Comparison of ENCODE assay signal across 23 mouse cellular contexts in genomic region chr17:25817662-25818061, GRCm38 (mm10). TPM values are rescaled to one million over a fixed set of nuclear protein-coding genes. Genes with fewer than 3 reads are reported as not detected.
DNase-seq lines count a peak whose midpoint lies in the region; TF ChIP-seq lines count a peak whose summit lies in the region.
"Had no signal": no experiment of that assay in that cellular context is flagged by ENCODE, and none has a peak within 500 bp of the region (broad histone marks: within the 10 kb centered on the region; RNA-seq: fewer than 3 reads in every experiment).

No protein-coding gene starts in this region.

- H3K4me3 ChIP-seq in gastrocnemius, adult 2 months = no peak overlapping the region
- H3K4me3 ChIP-seq in CH12.LX (replicated peaks in 1 of 3; ENCODE audit: low read depth in 2 of 3, low read length in 2 of 3, poor library complexity in 1 of 3) (no peak overlapping the region), MEL (ENCODE audit: control insufficient read depth in 1 of 2, insufficient read depth in 1 of 2, low read depth in 2 of 2, low read length in 2 of 2) (no peak overlapping the region)
- H3K4me3 ChIP-seq: embryonic facial prominence, embryonic 10.5 days; embryonic facial prominence, embryonic 13.5 days; erythroblast, embryonic 14.5 days; forebrain, embryonic 13.5 days; hindbrain, embryonic 12.5 days; hindbrain, embryonic 15.5 days had no signal

- dilution Hi-C loops in CH12.LX (cut with MboI; ENCODE audit: extremely low pct_ligation_motif_present, extremely low pct_unique_long_range_greater_than_20kb, low sequenced_read_pairs) = no loop called here

- H3K79me2 ChIP-seq in CH12.LX (replicated peaks; ENCODE audit: control insufficient read depth, extremely low read depth, insufficient read depth, poor library complexity, severe bottlenecking) (no peaks in the 10 kb centered on the region), MEL (ENCODE audit: control insufficient read depth, insufficient read depth, low read length, poor library complexity) (no peaks in the 10 kb centered on the region)

- TF ChIP-seq CTCF in gastrocnemius, adult 2 months (IDR thresholded peaks at IDR 0.05) = no peak
- TF ChIP-seq CTCF in CH12.LX (conservative IDR thresholded peaks at IDR 0.05 in 1 of 2, IDR thresholded peaks at IDR 0.05 in 1 of 2; ENCODE audit: low read depth in 2 of 2, low read length in 2 of 2) (no peak), MEL (IDR thresholded peaks at IDR 0.05 in 2 of 3, conservative IDR thresholded peaks at IDR 0.05 in 1 of 3; ENCODE audit: control insufficient read depth in 1 of 3, insufficient read depth in 1 of 3, low read depth in 2 of 3, low read length in 3 of 3, poor library complexity in 1 of 3, severe bottlenecking in 1 of 3) (no peak)

- in situ Hi-C loops in CH12.LX (cut with MboI; ENCODE audit: low pct_ligation_motif_present, low pct_unique_long_range_greater_than_20kb, low sequenced_read_pairs) = no loop called here

- H3K4me1 ChIP-seq in CH12.LX (ENCODE audit: control insufficient read depth in 1 of 2, insufficient read depth in 2 of 2) (peaks cover 12 to 13% of the 10 kb centered on the region in 2 experiments), MEL (ENCODE audit: control insufficient read depth in 1 of 2, insufficient read depth in 2 of 2, low read length in 2 of 2) (0 out of 4 replicates have a peak, but pooled peaks cover 0 to under 1% of the 10 kb centered on the region in 2 experiments)

- DNase-seq in adrenal gland, postnatal 14 days = peak; percentile 56
- no peak for DNase-seq in adrenal gland, adult 18-20 months (ENCODE audit: low spot score in 2 of 2)
- peak; percentile 1 for DNase-seq in gastrocnemius, postnatal 14 days
- DNase-seq in gastrocnemius, adult 2 months = no peak
- DNase-seq in CH12.LX (ENCODE audit: extremely low read depth) = no peak
- no peak for DNase-seq in MEL (ENCODE audit: low read depth, low spot score)
- DNase-seq: cerebellum, adult 11-12 months; cerebellum, adult 8-10 months; cerebellum, postnatal 10 days; cerebellum, postnatal 36 days; embryo, embryonic 11 days; gastrocnemius, postnatal 36 days; kidney, adult 2 months had no signal

- H3K9me3 ChIP-seq in CH12.LX (replicated peaks; ENCODE audit: low read length) (no peaks in the 10 kb centered on the region), MEL (replicated peaks; ENCODE audit: insufficient read depth, low read length) (no peaks in the 10 kb centered on the region)
- H3K9me3 ChIP-seq: embryonic facial prominence, embryonic 10.5 days; embryonic facial prominence, embryonic 13.5 days; forebrain, embryonic 13.5 days; hindbrain, embryonic 12.5 days; hindbrain, embryonic 15.5 days had no signal

- H3K9ac ChIP-seq in CH12.LX (ENCODE audit: insufficient read depth, low read depth) = no peak overlapping the region
- H3K9ac ChIP-seq in MEL (ENCODE audit: control insufficient read depth, low read depth, low read length, poor library complexity, severe bottlenecking) = no peak overlapping the region
- H3K9ac ChIP-seq: embryonic facial prominence, embryonic 13.5 days; forebrain, embryonic 13.5 days; hindbrain, embryonic 12.5 days; hindbrain, embryonic 15.5 days had no signal

- no peak for TF ChIP-seq RAD21 in CH12.LX (IDR thresholded peaks at IDR 0.05; ENCODE audit: low read depth, low read length)
- TF ChIP-seq RAD21 in MEL (IDR thresholded peaks at IDR 0.05; ENCODE audit: low read depth, low read length) = no peak

- TF ChIP-seq POLR2A in CH12.LX (IDR thresholded peaks at IDR 0.05; ENCODE audit: low read depth, low read length) (no peak), MEL (IDR thresholded peaks at IDR 0.05; ENCODE audit: control insufficient read depth in 1 of 2, insufficient read depth in 1 of 2, low read depth in 1 of 2, low read length in 2 of 2, poor library complexity in 1 of 2) (no peak)

- intact Hi-C loops in gastrocnemius, postnatal 14 days (cut with DNase I; ENCODE audit: low total_unique reads) = no loop called here
- intact Hi-C loops in gastrocnemius, adult 2 months (cut with DNase I) = no loop called here

- no peak overlapping the region for H3K4me2 ChIP-seq in CH12.LX (ENCODE audit: insufficient read depth, low read depth, poor library complexity, severe bottlenecking)
- H3K4me2 ChIP-seq: embryonic facial prominence, embryonic 13.5 days; forebrain, embryonic 13.5 days; heart, embryonic 11.5 days; hindbrain, embryonic 12.5 days; hindbrain, embryonic 15.5 days had no signal

- TF ChIP-seq EP300 in CH12.LX (IDR thresholded peaks at IDR 0.05; ENCODE audit: low read length) (no peak), MEL (IDR thresholded peaks at IDR 0.05; ENCODE audit: low read depth in 1 of 2, low read length in 2 of 2) (no peak)

- no peak overlapping the region for H3K27ac ChIP-seq in gastrocnemius, adult 2 months
- H3K27ac ChIP-seq in CH12.LX (ENCODE audit: insufficient read depth, low read depth) (no peak overlapping the region), MEL (ENCODE audit: control insufficient read depth, low read depth, low read length) (no peak overlapping the region)
- H3K27ac ChIP-seq: embryonic facial prominence, embryonic 10.5 days; embryonic facial prominence, embryonic 13.5 days; forebrain, embryonic 13.5 days; hindbrain, embryonic 12.5 days; hindbrain, embryonic 15.5 days had no signal

- H3K27me3 ChIP-seq in CH12.LX (replicated peaks) (peaks cover 94% of the 10 kb centered on the region), MEL (ENCODE audit: control insufficient read depth in 1 of 2, insufficient read depth in 2 of 2, low read length in 2 of 2) (peaks cover 0 to 2% of the 10 kb centered on the region in 2 experiments; a peak in 2 of 4 replicates)

- no peaks in the 10 kb centered on the region for H3K36me3 ChIP-seq in CH12.LX (replicated peaks in 1 of 2; ENCODE audit: control insufficient read depth in 1 of 2, insufficient read depth in 1 of 2, low read length in 1 of 2)
- H3K36me3 ChIP-seq in MEL (ENCODE audit: control insufficient read depth in 1 of 2, insufficient read depth in 2 of 2, low read length in 2 of 2) = peaks cover 0 to under 1% of the 10 kb centered on the region in 2 experiments; a peak in 1 of 4 replicates
- H3K36me3 ChIP-seq: embryonic facial prominence, embryonic 13.5 days had no signal

TF ChIP-seq in MEL, 35 proteins besides CTCF, POLR2A, EP300 and RAD21:
- TF ChIP-seq ZMIZ1 (IDR thresholded peaks at IDR 0.05; ENCODE audit: low read depth, low read length) = no peak
- TF ChIP-seq USF1 (IDR thresholded peaks at IDR 0.05; ENCODE audit: low read depth, low read length) = 0 out of 2 replicates have a peak, but pooled peaks have one; percentile 27

RNA-seq across cellular contexts. Expression of gene Wdr24, which starts 5.8 kb away (rescaled TPM):
- total RNA-seq in adrenal gland, postnatal 14 days (2021) = 17.4 and 19.5 TPM in 2 replicates
- total RNA-seq in adrenal gland, adult 18-20 months (2021) = 10 to 100 TPM; 15.7 to 20.2 TPM
- 1 to 10 TPM; 9.1 to 9.2 TPM for total RNA-seq in gastrocnemius, postnatal 14 days (2021)
- 10 to 100 TPM in 1 of 2 experiments, 1 to 10 TPM in 1; 8.7 to 10.0 TPM for total RNA-seq in gastrocnemius, adult 2 months (2021)
- total RNA-seq in CH12.LX (2012; rRNA removed) (27.2 and 28.6 TPM in 2 replicates), CH12.LX (2014; rRNA removed) (17.3 and 20.9 TPM in 2 replicates), MEL (2012; rRNA removed) (29.4 and 38.8 TPM in 2 replicates)
- polyA plus RNA-seq in CH12.LX (2012; ENCODE audit: insufficient read length, low read depth) (16.9 and 20.4 TPM in 2 replicates), MEL (2012; ENCODE audit: insufficient read depth in 1 of 2, insufficient read length in 2 of 2, low read depth in 1 of 2, low replicate concordance in 2 of 2, missing spikeins in 1 of 2) (10 to 100 TPM in 1 of 2 experiments, not detected in 1; 35.0 TPM)

RNA-seq across cellular contexts. Expression of gene Fbxl16, which starts 8.8 kb away (rescaled TPM):
- total RNA-seq in adrenal gland, postnatal 14 days (2021) = 18.8 and 24.9 TPM in 2 replicates
- 10 to 100 TPM; 20.3 to 61.4 TPM for total RNA-seq in adrenal gland, adult 18-20 months (2021)
- total RNA-seq in gastrocnemius, postnatal 14 days (2021) = 1 to 10 TPM in 1 of 2 experiments, under 1 TPM in 1; 0.95 to 2.2 TPM
- 1 to 10 TPM; 1.4 to 2.2 TPM for total RNA-seq in gastrocnemius, adult 2 months (2021)
- total RNA-seq in CH12.LX (2012; rRNA removed) = not detected in 2 replicates
- not detected in 2 replicates for total RNA-seq in CH12.LX (2014; rRNA removed)
- polyA plus RNA-seq in CH12.LX (2012; ENCODE audit: insufficient read length, low read depth) = not detected in 2 replicates
- not detected in 2 replicates for total RNA-seq in MEL (2012; rRNA removed)
- polyA plus RNA-seq in MEL (2012; ENCODE audit: insufficient read depth in 1 of 2, insufficient read length in 2 of 2, low read depth in 1 of 2, low replicate concordance in 2 of 2, missing spikeins in 1 of 2) = under 1 TPM in 1 of 2 experiments, not detected in 1; 0.11 TPM
- total RNA-seq: granulocyte monocyte progenitor cell, adult 5-6 weeks; hematopoietic stem cell, adult 5-6 weeks had no signal
- polyA plus RNA-seq: CD4-positive, CD25-positive, alpha-beta regulatory T cell, adult 4 months; erythroblast, embryonic 14.5 days had no signal

RNA-seq across cellular contexts. Expression of gene Jmjd8, which starts 11.0 kb away (rescaled TPM):
- 68.2 and 71.0 TPM in 2 replicates for total RNA-seq in adrenal gland, postnatal 14 days (2021)
- total RNA-seq in adrenal gland, adult 18-20 months (2021) = 100 to 1,000 TPM in 1 of 2 experiments, 10 to 100 TPM in 1; 89.7 to 107 TPM
- total RNA-seq in gastrocnemius, postnatal 14 days (2021) = 10 to 100 TPM; 20.3 to 23.6 TPM
- 10 to 100 TPM; 11.5 to 13.0 TPM for total RNA-seq in gastrocnemius, adult 2 months (2021)
- total RNA-seq in CH12.LX (2012; rRNA removed) (7.7 and 9.3 TPM in 2 replicates), CH12.LX (2014; rRNA removed) (4.8 and 6.1 TPM in 2 replicates), MEL (2012; rRNA removed) (12.9 and 13.1 TPM in 2 replicates)
- polyA plus RNA-seq in CH12.LX (2012; ENCODE audit: insufficient read length, low read depth) (8.3 and 8.5 TPM in 2 replicates), MEL (2012; ENCODE audit: insufficient read depth in 1 of 2, insufficient read length in 2 of 2, low read depth in 1 of 2, low replicate concordance in 2 of 2, missing spikeins in 1 of 2) (10 to 100 TPM in 1 of 2 experiments, not detected in 1; 23.9 TPM)

RNA-seq across cellular contexts. Expression of gene Stub1, which starts 15.5 kb away (rescaled TPM):
- total RNA-seq in adrenal gland, postnatal 14 days (2021) = 149 and 160 TPM in 2 replicates
- 100 to 1,000 TPM; 142 to 175 TPM for total RNA-seq in adrenal gland, adult 18-20 months (2021)
- total RNA-seq in gastrocnemius, postnatal 14 days (2021) = 10 to 100 TPM; 80.2 to 81.3 TPM
- total RNA-seq in gastrocnemius, adult 2 months (2021) = 10 to 100 TPM; 85.8 to 93.8 TPM
- total RNA-seq in CH12.LX (2012; rRNA removed) (98.3 and 107 TPM in 2 replicates), CH12.LX (2014; rRNA removed) (60.4 and 62.9 TPM in 2 replicates), MEL (2012; rRNA removed) (74.0 and 75.0 TPM in 2 replicates)
- polyA plus RNA-seq in CH12.LX (2012; ENCODE audit: insufficient read length, low read depth) (84.8 and 87.1 TPM in 2 replicates), MEL (2012; ENCODE audit: insufficient read depth in 1 of 2, insufficient read length in 2 of 2, low read depth in 1 of 2, low replicate concordance in 2 of 2, missing spikeins in 1 of 2) (10 to 100 TPM in 1 of 2 experiments, not detected in 1; 99.7 TPM)

RNA-seq across cellular contexts. Expression of gene Rhbdl1, which starts 19.4 kb away (rescaled TPM):
- total RNA-seq in adrenal gland, postnatal 14 days (2021) = 12.9 and 14.9 TPM in 2 replicates
- 10 to 100 TPM; 13.6 to 18.4 TPM for total RNA-seq in adrenal gland, adult 18-20 months (2021)
- 10 to 100 TPM; 11.7 to 12.0 TPM for total RNA-seq in gastrocnemius, postnatal 14 days (2021)
- 10 to 100 TPM; 17.2 to 20.2 TPM for total RNA-seq in gastrocnemius, adult 2 months (2021)
- total RNA-seq in CH12.LX (2012; rRNA removed) (1.9 and 2.4 TPM in 2 replicates), CH12.LX (2014; rRNA removed) (not detected in 2 replicates), MEL (2012; rRNA removed) (1.4 TPM in 2 replicates)
- polyA plus RNA-seq in CH12.LX (2012; ENCODE audit: insufficient read length, low read depth) (2.8 and 4.6 TPM in 2 replicates), MEL (2012; ENCODE audit: insufficient read depth in 1 of 2, insufficient read length in 2 of 2, low read depth in 1 of 2, low replicate concordance in 2 of 2, missing spikeins in 1 of 2) (1 to 10 TPM in 1 of 2 experiments, not detected in 1; 4.0 TPM)
- total RNA-seq: hematopoietic stem cell, adult 5-6 weeks had no signal
- polyA plus RNA-seq: CD4-positive, CD25-positive, alpha-beta regulatory T cell, adult 4 months had no signal

Comparison
In these comparisons a context has a peak if more than half of its experiments do, and no peak if none do; other contexts are left out.
1. DNase-seq: peak in adrenal gland, postnatal 14 days (single experiment) and gastrocnemius, postnatal 14 days (single experiment); none in adrenal gland, adult 18-20 months (0 of 2), gastrocnemius, adult 2 months (single experiment), CH12.LX (single experiment) and MEL (single experiment).